Mouse (Mus musculus) liver, embryonic 15.5 days (tissue): ENCODE results near the gene Tbp. TPM values are rescaled to one million over a fixed set of nuclear protein-coding genes. Genes with fewer than 3 reads are reported as not detected.

Source experiments
- polyA plus RNA-seq: library from polyadenylated mRNA; unstranded; fragments of >200 nt; fragmentation: Nextera tagmentation; extraction: Ambion mirVana; gene quantifications from 2 replicates; pipeline ENCODE4 v1.2.1, GENCODE M21; 2015

The Tbp gene
- polyA plus RNA-seq, 1 experiment from 2014 or later, result 17.6 TPM

Other genes starting within 250 kb of the Tbp start
- gene Dll1, start 123.0 kb upstream of the Tbp start, polyA plus RNA-seq, result 1.1 and 1.5 TPM in 2 replicates
- 6.5 and 7.1 TPM in 2 replicates for gene Fam120b, start 103.7 kb upstream of the Tbp start, polyA plus RNA-seq
- gene Psmb1, start 137 bp upstream of the Tbp start, polyA plus RNA-seq, result 120 and 129 TPM in 2 replicates
- 19.8 and 21.3 TPM in 2 replicates for gene Pdcd2, start 27.4 kb downstream of the Tbp start, polyA plus RNA-seq
- 0.46 and 0.66 TPM in 2 replicates for gene Prdm9, start 64.5 kb downstream of the Tbp start, polyA plus RNA-seq
- gene Chd1, start 205.1 kb downstream of the Tbp start, polyA plus RNA-seq, result 11.9 and 12.7 TPM in 2 replicates